Mouse (Mus musculus): Measurements from ENCODE around the gene Mphosph9. TPM values are rescaled to one million over a fixed set of nuclear protein-coding genes. Genes with fewer than 3 reads are reported as not detected.

Gene Mphosph9
- total and polyA plus RNA-seq, 3 experiments = 5.6 to 9.8 (median 8.0) TPM

DNA sequence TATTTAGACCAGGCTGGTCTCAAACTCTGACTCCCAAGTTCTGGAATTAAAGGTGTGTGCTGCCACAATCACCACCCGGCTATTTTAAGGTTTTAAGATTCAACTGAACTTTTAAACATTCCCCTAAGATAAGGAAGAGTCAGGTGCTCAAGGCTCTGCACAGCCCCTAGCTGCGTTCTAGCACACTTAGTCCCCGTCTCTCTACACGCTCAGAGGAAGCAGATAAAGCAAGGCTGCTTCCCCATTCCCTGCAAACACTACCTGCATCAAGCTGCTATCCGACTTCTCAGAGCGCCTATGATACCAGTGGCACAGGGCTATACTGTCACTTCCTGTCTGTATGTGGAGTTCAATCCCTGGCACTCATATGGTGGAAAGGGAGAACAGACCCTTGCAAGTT lies 60.1 kb downstream of the Mphosph9 start:
- Histone ChIP-seq H3K4me3 (replicated peaks in 1 of 3; ENCODE audit: low read depth in 2 of 3, low read length in 2 of 3, poor library complexity in 1 of 3) (no peak overlapping the region), H3K9ac (ENCODE audit: insufficient read depth, low read depth) (no peak overlapping the region), H3K4me2 (ENCODE audit: insufficient read depth, low read depth, poor library complexity, severe bottlenecking) (no peak overlapping the region), H3K36me3 (replicated peaks in 1 of 2; ENCODE audit: control insufficient read depth in 1 of 2, insufficient read depth in 1 of 2, low read length in 1 of 2) (peaks cover 6 to 59% of the 10 kb centered on the region in 2 experiments), H3K4me1 (ENCODE audit: control insufficient read depth in 1 of 2, insufficient read depth in 2 of 2) (0 out of 4 replicates have a peak, but pooled peaks cover 0 to 2% of the 10 kb centered on the region in 2 experiments), H3K27ac (ENCODE audit: insufficient read depth, low read depth) (no peak overlapping the region), H3K27me3 (replicated peaks) (no peaks in the 10 kb centered on the region), H3K79me2 (replicated peaks; ENCODE audit: control insufficient read depth, extremely low read depth, insufficient read depth, poor library complexity, severe bottlenecking) (no peaks in the 10 kb centered on the region), H3K9me3 (replicated peaks; ENCODE audit: low read length) (no peaks in the 10 kb centered on the region)
- DNase-seq (ENCODE audit: extremely low read depth) = no peak
- TF ChIP-seq ZNF384 (IDR thresholded peaks at IDR 0.05; ENCODE audit: low read depth, low read length) (no peak), KAT2A (IDR thresholded peaks at IDR 0.05; ENCODE audit: insufficient replicate concordance, low read length) (no peak), HCFC1 (IDR thresholded peaks at IDR 0.05; ENCODE audit: low read depth, low read length) (no peak), MAX (IDR thresholded peaks at IDR 0.05; ENCODE audit: low read length) (no peak), NRF1 (IDR thresholded peaks at IDR 0.05; ENCODE audit: low read depth, low read length) (no peak), EP300 (IDR thresholded peaks at IDR 0.05; ENCODE audit: low read length) (no peak), JUND (conservative IDR thresholded peaks at IDR 0.05; ENCODE audit: low read depth, low read length) (no peak), SIN3A (IDR thresholded peaks at IDR 0.05; ENCODE audit: low read length) (no peak)
- in situ Hi-C loops (cut with MboI; ENCODE audit: low pct_ligation_motif_present, low pct_unique_long_range_greater_than_20kb, low sequenced_read_pairs) = no loop called here
- dilution Hi-C loops (cut with MboI; ENCODE audit: extremely low pct_ligation_motif_present, extremely low pct_unique_long_range_greater_than_20kb, low sequenced_read_pairs) = no loop called here

DNA sequence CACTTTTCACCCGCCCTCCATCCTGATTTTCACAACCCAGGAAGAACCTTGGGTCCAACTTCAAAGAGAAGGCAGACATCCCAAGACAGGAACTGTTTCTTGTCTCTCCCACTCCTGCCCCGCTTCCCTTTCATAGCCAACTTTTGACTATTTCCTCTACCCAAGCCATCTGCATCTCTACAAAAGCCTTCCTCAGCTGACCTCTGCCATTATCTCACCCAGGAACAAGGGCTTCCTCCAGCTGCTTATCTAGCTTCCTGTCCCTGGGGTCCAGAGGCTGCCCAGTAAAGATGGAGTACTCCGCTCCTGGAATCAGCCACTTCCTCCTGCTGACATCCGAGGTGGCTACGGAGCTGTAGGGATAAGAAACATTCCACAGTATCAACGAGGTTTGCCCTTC lies 61.0 kb downstream of the Mphosph9 start:
- no peaks in the 10 kb centered on the region for H3K27me3 ChIP-seq (replicated peaks)
- no peak overlapping the region for H3K4me3 ChIP-seq (replicated peaks in 1 of 3; ENCODE audit: low read depth in 2 of 3, low read length in 2 of 3, poor library complexity in 1 of 3)
- no peaks in the 10 kb centered on the region for H3K79me2 ChIP-seq (replicated peaks; ENCODE audit: control insufficient read depth, extremely low read depth, insufficient read depth, poor library complexity, severe bottlenecking)
- no peak overlapping the region for H3K9ac ChIP-seq (ENCODE audit: insufficient read depth, low read depth)
- 0 out of 4 replicates have a peak, but pooled peaks cover 0 to 2% of the 10 kb centered on the region in 2 experiments for H3K4me1 ChIP-seq (ENCODE audit: control insufficient read depth in 1 of 2, insufficient read depth in 2 of 2)
- dilution Hi-C loops (cut with MboI; ENCODE audit: extremely low pct_ligation_motif_present, extremely low pct_unique_long_range_greater_than_20kb, low sequenced_read_pairs) = no loop called here
- H3K27ac ChIP-seq (ENCODE audit: insufficient read depth, low read depth) = no peak overlapping the region
- no peaks in the 10 kb centered on the region for H3K9me3 ChIP-seq (replicated peaks; ENCODE audit: low read length)
- no peak for DNase-seq (ENCODE audit: extremely low read depth)
- no peak overlapping the region for H3K4me2 ChIP-seq (ENCODE audit: insufficient read depth, low read depth, poor library complexity, severe bottlenecking)
- peaks cover 8 to 65% of the 10 kb centered on the region in 2 experiments for H3K36me3 ChIP-seq (replicated peaks in 1 of 2; ENCODE audit: control insufficient read depth in 1 of 2, insufficient read depth in 1 of 2, low read length in 1 of 2)
- in situ Hi-C loops (cut with MboI; ENCODE audit: low pct_ligation_motif_present, low pct_unique_long_range_greater_than_20kb, low sequenced_read_pairs) = no loop called here
- TF ChIP-seq MYC (IDR thresholded peaks at IDR 0.05; ENCODE audit: low read depth, low read length) = no peak
- TF ChIP-seq MXI1 (IDR thresholded peaks at IDR 0.05; ENCODE audit: low read depth, low read length) = no peak
- TF ChIP-seq USF2 (conservative IDR thresholded peaks at IDR 0.05; ENCODE audit: low read depth, low read length) = no peak
- TF ChIP-seq ETS1 (conservative IDR thresholded peaks at IDR 0.05; ENCODE audit: low read depth, low read length) = no peak
- TF ChIP-seq MEF2A (IDR thresholded peaks at IDR 0.05; ENCODE audit: borderline replicate concordance, low read depth, low read length) = no peak
- no peak for TF ChIP-seq KAT2A (IDR thresholded peaks at IDR 0.05; ENCODE audit: insufficient replicate concordance, low read length)
- TF ChIP-seq IRF4 (IDR thresholded peaks at IDR 0.05; ENCODE audit: low read depth, low read length) = no peak
- no peak for TF ChIP-seq RAD21 (IDR thresholded peaks at IDR 0.05; ENCODE audit: low read depth, low read length)
- no peak for TF ChIP-seq SMC3 (IDR thresholded peaks at IDR 0.05; ENCODE audit: low read depth, low read length)
- TF ChIP-seq PAX5 (IDR thresholded peaks at IDR 0.05; ENCODE audit: low read length) = no peak
- TF ChIP-seq EP300 (IDR thresholded peaks at IDR 0.05; ENCODE audit: low read length) = no peak
- no peak for TF ChIP-seq ZNF384 (IDR thresholded peaks at IDR 0.05; ENCODE audit: low read depth, low read length)
- no peak for TF ChIP-seq ZMIZ1 (IDR thresholded peaks at IDR 0.05; ENCODE audit: low read depth, low read length)
- TF ChIP-seq UBTF (IDR thresholded peaks at IDR 0.05; ENCODE audit: low read depth, low read length) = no peak
- no peak for TF ChIP-seq E2F4 (IDR thresholded peaks at IDR 0.05; ENCODE audit: insufficient replicate concordance, low read depth, low read length)

Measured in CH12.LX (cell line).